Mouse (Mus musculus): ENCODE measurements around the gene Gnptab. TPM values are rescaled to one million over a fixed set of nuclear protein-coding genes. Genes with fewer than 3 reads are reported as not detected.

The Gnptab gene
- polyA plus RNA-seq, 1 experiment from 2014 or later = 10.3 TPM

GRCm38 (mm10) chr10:88488629-88489028 is 109.7 kb downstream of the Gnptab start:
- 90% methylated on average over 5 of the region's 5 CpGs for WGBS
- Histone ChIP-seq H3K4me3 (no peak overlapping the region), H3K4me1 (no peaks in the 10 kb centered on the region), H3K27me3 (no peaks in the 10 kb centered on the region), H3K36me3 (peaks cover 11% of the 10 kb centered on the region; the same call in 1 of the 2 replicates), H3K9me3 (no peaks in the 10 kb centered on the region), H3K9ac (no peak overlapping the region), H3K4me2 (no peak overlapping the region), H3K27ac (no peak overlapping the region)
- ATAC-seq (ENCODE audit: insufficient number of reproducible peaks, insufficient read depth, low FRiP score, low TSS enrichment, low read depth) = no peak

- H3K9ac ChIP-seq = no peak overlapping the region
- 65% methylated on average over 7 of the region's 7 CpGs for WGBS
- H3K36me3 ChIP-seq = no peaks in the 10 kb centered on the region
- no peaks in the 10 kb centered on the region for H3K9me3 ChIP-seq
- no peak for ATAC-seq (ENCODE audit: insufficient number of reproducible peaks, insufficient read depth, low FRiP score, low TSS enrichment, low read depth)
- H3K27ac ChIP-seq = no peak overlapping the region
- no peak overlapping the region for H3K4me3 ChIP-seq
- peaks cover 7% of the 10 kb centered on the region for H3K4me1 ChIP-seq
- no peak overlapping the region for H3K4me2 ChIP-seq
- H3K27me3 ChIP-seq = no peaks in the 10 kb centered on the region
Observed at GRCm38 (mm10) chr10:88491632-88492031, 112.7 kb downstream of the Gnptab start.

GRCm38 (mm10) chr10:88492658-88493057 is 113.7 kb downstream of the Gnptab start:
- H3K9me3 ChIP-seq = no peaks in the 10 kb centered on the region
- no peak overlapping the region for H3K27ac ChIP-seq
- no peaks in the 10 kb centered on the region for H3K36me3 ChIP-seq
- WGBS = 86% methylated on average over 8 of the region's 8 CpGs
- H3K27me3 ChIP-seq = no peaks in the 10 kb centered on the region
- no peak overlapping the region for H3K4me3 ChIP-seq
- H3K4me2 ChIP-seq = no peak overlapping the region
- H3K4me1 ChIP-seq = peaks cover 14% of the 10 kb centered on the region
- H3K9ac ChIP-seq = no peak overlapping the region
- ATAC-seq (ENCODE audit: insufficient number of reproducible peaks, insufficient read depth, low FRiP score, low TSS enrichment, low read depth) = no peak

GRCm38 (mm10) chr10:88494959-88495587 is 116.1 kb downstream of the Gnptab start:
- 83% methylated on average over 4 of the region's 4 CpGs for WGBS
- no peak overlapping the region for H3K27ac ChIP-seq
- no peaks in the 10 kb centered on the region for H3K27me3 ChIP-seq
- no peak for ATAC-seq (ENCODE audit: insufficient number of reproducible peaks, insufficient read depth, low FRiP score, low TSS enrichment, low read depth)
- no peaks in the 10 kb centered on the region for H3K9me3 ChIP-seq
- H3K36me3 ChIP-seq = no peaks in the 10 kb centered on the region
- no peak overlapping the region for H3K4me2 ChIP-seq
- peaks cover 18% of the 10 kb centered on the region for H3K4me1 ChIP-seq
- no peak overlapping the region for H3K4me3 ChIP-seq
- H3K9ac ChIP-seq = no peak overlapping the region

Other genes starting within 250 kb of the Gnptab start
- 10.6 and 11.9 TPM in 2 replicates for gene Parpbp, start 232.2 kb upstream of the Gnptab start, polyA plus RNA-seq (2015; fragmentation: Nextera tagmentation; extraction: Ambion mirVana)
- gene Nup37, start 232.1 kb upstream of the Gnptab start, polyA plus RNA-seq (2015; fragmentation: Nextera tagmentation; extraction: Ambion mirVana) = 90.8 and 95.3 TPM in 2 replicates
- gene Washc3, start 178.0 kb upstream of the Gnptab start, polyA plus RNA-seq (2015; fragmentation: Nextera tagmentation; extraction: Ambion mirVana) = 56.2 and 64.1 TPM in 2 replicates
- 1.5 and 2.0 TPM in 2 replicates for gene Dram1, start 52 bp upstream of the Gnptab start, polyA plus RNA-seq (2015; fragmentation: Nextera tagmentation; extraction: Ambion mirVana)
- gene Sycp3, start 80.4 kb downstream of the Gnptab start, polyA plus RNA-seq (2015; fragmentation: Nextera tagmentation; extraction: Ambion mirVana) = 0.42 and 0.84 TPM in 2 replicates
- gene Chpt1, start 124.9 kb downstream of the Gnptab start, polyA plus RNA-seq (2015; fragmentation: Nextera tagmentation; extraction: Ambion mirVana) = 14.0 and 23.6 TPM in 2 replicates
- 4.5 and 4.8 TPM in 2 replicates for gene Mybpc1, start 226.0 kb downstream of the Gnptab start, polyA plus RNA-seq (2015; fragmentation: Nextera tagmentation; extraction: Ambion mirVana)

Data from embryonic facial prominence, embryonic 13.5 days (tissue).